Mouse (Mus musculus) hindlimb bud, embryonic 11.5 days (tissue): ENCODE results near the gene Zbtb48.

Experiments
- DNase-seq: peaks from one replicate; pipeline ENCODE4 v3.0.0-alpha.2; 2012; ENCODE audit warnings: low read depth, low spot score; ENCODE audit errors: extremely low spot score

Zbtb48 gene

DNA sequence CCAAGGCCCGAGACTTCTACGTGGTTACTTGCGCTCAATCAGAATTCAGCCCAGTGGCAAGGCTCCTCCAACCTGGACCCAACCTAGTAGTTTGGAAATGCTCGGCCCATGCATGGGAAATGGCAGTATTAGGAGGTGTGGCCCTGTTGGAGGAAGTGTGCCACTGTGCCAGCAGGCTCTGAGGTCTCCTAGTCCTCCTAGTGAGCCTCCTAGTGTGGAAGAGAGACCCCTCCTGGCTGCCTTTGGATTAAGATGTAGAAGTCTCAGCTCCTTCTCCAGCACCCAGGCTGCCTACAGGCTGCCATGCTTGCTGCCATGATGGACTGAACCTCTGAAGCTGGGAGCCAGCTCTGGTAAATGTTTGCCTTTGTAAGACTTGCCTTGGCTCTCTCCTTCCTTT lies 2.5 kb upstream of the Zbtb48 start:
- no peak for DNase-seq

- DNase-seq: no peak
Observed at GRCm38 (mm10) chr4:152029087-152029486, 1.6 kb upstream of the Zbtb48 start.

DNA sequence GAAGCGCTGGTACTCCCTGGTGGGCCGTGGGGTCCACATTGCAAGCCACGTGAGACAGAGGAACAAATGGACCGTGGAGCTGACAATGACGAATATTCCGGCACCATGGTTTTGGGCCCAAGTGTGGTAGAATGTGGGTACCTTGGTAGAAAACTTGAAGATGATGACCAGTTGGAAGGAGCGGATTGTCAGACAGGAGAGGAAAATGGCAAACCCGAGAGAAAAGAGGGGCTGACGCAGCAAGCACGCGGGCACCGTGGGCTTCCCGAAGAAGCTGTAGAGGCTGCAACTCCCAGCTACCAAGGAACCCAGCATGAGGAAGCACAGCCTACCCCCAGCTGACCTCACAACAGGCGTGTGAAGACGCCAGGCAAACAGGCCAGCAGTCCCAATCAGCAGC lies 985 bp upstream of the Zbtb48 start:
- no peak for DNase-seq

- DNase-seq: no peak
Observed at GRCm38 (mm10) chr4:152026751-152027508, 541 bp downstream of the Zbtb48 start.

DNA sequence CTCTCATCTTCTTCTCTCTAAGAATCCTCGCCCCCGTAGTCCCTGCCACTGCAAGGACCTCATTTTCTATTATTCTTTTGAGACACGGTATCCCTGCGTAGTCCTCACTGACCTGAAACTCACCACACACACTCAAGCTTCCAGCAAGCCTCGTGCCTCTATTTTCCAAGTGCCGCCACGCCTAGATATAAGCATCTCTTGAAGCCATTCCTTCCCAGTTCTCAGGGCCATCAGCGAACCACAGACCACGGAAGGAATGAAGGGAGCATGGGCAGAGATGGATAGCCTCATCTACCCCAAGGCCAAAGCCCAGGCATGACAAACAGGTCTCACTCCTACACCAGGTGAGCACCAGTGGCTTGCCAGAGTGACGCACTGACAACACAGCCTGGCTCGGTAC lies 2.9 kb downstream of the Zbtb48 start:
- no peak for DNase-seq

DNA sequence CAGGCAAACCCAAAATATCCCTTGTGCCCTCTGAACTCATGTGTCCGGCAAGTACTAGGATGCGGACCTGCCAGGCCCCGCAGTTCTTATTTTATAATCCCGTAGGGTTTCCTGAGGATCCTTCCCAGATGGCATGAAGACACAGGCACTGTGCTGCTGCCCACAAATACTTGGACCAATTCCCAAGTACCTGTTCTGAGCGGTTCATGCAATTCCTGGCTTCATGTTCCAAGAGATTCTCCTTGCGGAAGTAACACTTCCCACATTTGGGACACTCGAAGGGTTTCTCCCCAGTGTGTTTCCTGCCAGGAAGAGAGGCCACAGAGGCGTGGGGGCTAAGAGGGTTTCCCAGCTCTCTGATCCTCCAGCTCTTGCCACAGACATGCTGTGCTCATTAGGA lies 5.0 kb downstream of the Zbtb48 start:
- DNase-seq: no peak

DNA sequence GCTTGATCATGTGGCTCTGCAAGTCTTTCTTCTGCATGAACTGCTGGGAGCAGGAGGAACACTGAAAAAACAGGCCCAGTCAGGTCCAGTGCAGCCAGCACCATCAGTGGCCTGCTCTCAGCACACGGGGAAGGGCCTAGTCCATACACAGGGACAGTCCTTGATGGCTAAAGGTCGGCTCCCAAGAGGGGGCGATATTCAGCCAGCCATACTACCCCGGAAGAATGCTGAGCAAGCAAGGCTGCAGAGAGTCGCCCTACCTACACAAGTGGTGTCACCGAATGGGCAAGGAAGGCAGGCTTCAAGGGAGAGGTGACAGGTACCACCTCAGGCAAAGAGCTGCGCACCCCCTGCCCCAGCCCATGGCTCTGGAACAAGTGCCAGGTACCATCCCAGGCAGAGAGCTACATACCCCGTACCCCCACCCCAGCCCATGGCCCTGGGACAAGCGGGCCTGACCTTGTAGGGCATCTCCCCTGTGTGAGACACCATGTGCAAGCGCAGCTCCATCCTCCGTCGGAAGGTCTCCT lies 5.8 kb downstream of the Zbtb48 start:
- DNase-seq: no peak

GRCm38 (mm10) chr4:152020024-152020423 lies 7.4 kb downstream of the Zbtb48 start:
- no peak for DNase-seq

GRCm38 (mm10) chr4:152019073-152019472 lies 8.4 kb downstream of the Zbtb48 start:
- no peak for DNase-seq

DNA sequence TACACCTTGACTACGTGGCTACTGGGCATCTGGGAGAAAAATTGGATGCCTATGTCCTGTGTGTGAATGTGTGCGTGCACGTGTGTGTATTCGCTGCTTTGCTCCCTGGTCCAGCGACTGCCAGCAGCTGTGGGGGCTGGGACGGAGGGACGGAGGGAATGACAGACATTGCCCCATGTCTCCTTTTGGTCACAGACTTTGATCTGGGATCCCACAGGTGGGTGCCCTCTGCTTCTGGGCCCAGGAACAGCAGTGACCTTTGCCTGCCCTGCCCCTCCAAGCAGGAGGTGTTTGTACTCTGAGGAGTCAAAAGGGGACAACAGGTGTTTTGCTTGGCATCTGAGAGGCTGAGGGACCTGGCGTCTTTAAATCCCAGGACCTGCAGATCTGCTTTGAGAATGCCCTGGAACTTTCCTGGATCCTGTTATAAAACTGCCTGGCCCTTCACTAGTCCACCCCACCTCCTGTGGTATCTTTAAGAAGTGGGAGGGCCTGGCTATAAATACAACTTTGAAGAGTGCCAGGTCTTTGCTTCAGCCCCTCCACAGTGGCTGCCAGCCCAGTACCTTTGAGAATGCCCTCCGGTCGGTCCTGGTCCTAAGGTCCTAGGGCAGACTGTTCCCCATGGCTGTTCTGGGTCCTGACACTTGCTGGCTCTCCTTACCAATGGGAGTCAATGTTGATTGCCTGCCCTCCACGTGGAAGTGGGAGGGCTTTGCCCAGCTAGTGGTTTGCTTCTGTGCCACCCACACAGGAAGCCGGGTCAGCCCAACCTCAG lies 14.2 kb downstream of the Zbtb48 start:
- no peak for DNase-seq

DNA sequence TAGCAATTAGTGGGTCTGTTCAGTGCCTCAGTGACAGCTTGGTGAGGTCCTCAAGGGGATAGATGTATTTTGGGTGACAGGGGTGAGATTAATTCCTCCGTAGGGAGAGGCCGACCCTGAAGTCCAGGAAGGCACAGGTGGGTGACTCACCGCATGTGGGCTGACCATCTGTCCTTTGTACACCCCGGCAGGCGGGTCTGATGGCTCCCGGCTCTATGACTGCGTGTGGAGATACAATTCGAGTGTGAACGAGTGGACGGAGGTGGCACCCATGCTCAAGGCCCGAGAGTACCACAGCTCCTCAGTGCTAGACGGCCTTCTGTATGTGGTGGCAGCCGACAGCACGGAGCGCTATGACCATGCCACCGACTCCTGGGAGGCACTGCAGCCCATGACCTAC lies 15.4 kb downstream of the Zbtb48 start:
- DNase-seq: no peak

DNA sequence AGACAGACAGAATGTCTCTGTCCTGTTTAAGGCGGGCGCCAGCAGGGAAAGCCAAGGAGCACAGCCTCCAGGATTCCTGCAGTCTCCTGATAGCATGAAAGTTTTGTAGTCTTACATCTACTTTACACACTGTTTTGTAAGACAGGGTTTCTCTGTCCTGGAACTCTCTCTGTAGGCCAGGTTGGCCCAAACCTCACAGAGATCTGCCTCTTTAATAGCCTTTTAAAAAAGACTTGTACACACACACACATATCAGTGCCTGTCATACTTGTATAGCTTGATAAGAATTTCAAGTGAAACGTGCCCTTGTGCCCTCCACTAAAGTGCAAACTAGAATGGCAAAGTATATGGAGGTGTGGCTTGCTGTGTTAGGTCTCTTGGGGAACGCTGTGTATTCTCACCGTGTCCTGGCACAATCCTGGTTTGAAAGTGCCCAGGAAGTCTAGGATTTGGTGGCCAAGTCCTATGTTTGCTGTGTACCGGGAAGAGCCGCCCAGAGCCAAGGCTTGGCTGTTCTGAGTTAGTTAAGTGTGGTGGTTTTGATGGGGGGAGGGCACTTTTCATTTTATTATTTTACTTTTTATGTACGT lies 16.2 kb downstream of the Zbtb48 start:
- no peak for DNase-seq

GRCm38 (mm10) chr4:152010707-152011134 lies 16.8 kb downstream of the Zbtb48 start:
- no peak for DNase-seq

- no peak for DNase-seq
Observed at GRCm38 (mm10) chr4:152010091-152010706, 17.3 kb downstream of the Zbtb48 start.

- DNase-seq: no peak
Observed at GRCm38 (mm10) chr4:152009076-152010051, 18.1 kb downstream of the Zbtb48 start.

- DNase-seq: no peak
Observed at GRCm38 (mm10) chr4:152008622-152009075, 18.8 kb downstream of the Zbtb48 start, which contains the start of gene Klhl21. Gene Klhl21 (plus strand): TSS chr4:152008803.

- DNase-seq: no peak
Observed at GRCm38 (mm10) chr4:152008148-152008500, 19.3 kb downstream of the Zbtb48 start.

GRCm38 (mm10) chr4:152007481-152008147 lies 19.9 kb downstream of the Zbtb48 start:
- no peak for DNase-seq

- DNase-seq: no peak
Observed at GRCm38 (mm10) chr4:152006812-152007211, 20.7 kb downstream of the Zbtb48 start.
